Mouse (Mus musculus) lung, embryonic 16.5 days (tissue): ENCODE measurements around the gene Aplp1. TPM values are rescaled to one million over a fixed set of nuclear protein-coding genes. Genes with fewer than 3 reads are reported as not detected.

Experiments
- ATAC-seq: fragments of 200-750 bp; cut with Nextera tagmentation; 2 replicates; pipeline ENCODE4 v1.8.0; 2017; ENCODE audit warnings: low read depth, mild to moderate bottlenecking, moderate library complexity
- H3K27ac ChIP-seq: fragments of 300-500 bp; sonication (generic); 2 replicates; pipeline ENCODE4 v1.5.1; 2014; ENCODE audit warnings: mild to moderate bottlenecking, control low read depth, low read length
- H3K27me3 ChIP-seq: fragments of 300-500 bp; sonication (generic); 2 replicates; pipeline ENCODE4 v1.6.1; 2014; ENCODE audit warnings: low read depth, low read length, mixed read lengths; ENCODE audit not compliant: control insufficient read depth, insufficient read depth
- H3K36me3 ChIP-seq: fragments of 300-500 bp; sonication (generic); 2 replicates; pipeline ENCODE4 v1.6.1; 2014; ENCODE audit warnings: low read length; ENCODE audit not compliant: control insufficient read depth, insufficient read depth
- H3K4me1 ChIP-seq: fragments of 300-500 bp; sonication (generic); replicated peaks from 2 replicates; pipeline ENCODE4 v1.6.1; 2014; ENCODE audit warnings: low read length, mixed read lengths; ENCODE audit not compliant: control insufficient read depth, insufficient read depth
- H3K4me2 ChIP-seq: fragments of 300-500 bp; sonication (generic); 2 replicates; pipeline ENCODE4 v1.6.1; 2014; ENCODE audit warnings: low read depth, low read length, control low read depth
- H3K4me3 ChIP-seq: fragments of 300-500 bp; sonication (generic); 2 replicates; pipeline ENCODE4 v1.5.1; 2014; ENCODE audit warnings: mild to moderate bottlenecking, low read length, control low read depth
- H3K9ac ChIP-seq: fragments of 300-500 bp; sonication (generic); 2 replicates; pipeline ENCODE4 v1.6.1; 2014; ENCODE audit warnings: low read length, control low read depth
- H3K9me3 ChIP-seq: fragments of 300-500 bp; sonication (generic); 2 replicates; pipeline ENCODE4 v1.6.1; 2016; ENCODE audit warnings: low read length; ENCODE audit not compliant: control insufficient read depth
- WGBS: fragments of 180-500 bp; shearing (Covaris S2); extraction: QIAGEN DNeasy Blood & Tissue Kit; methylation state at CpG from one replicate; pipeline ENCODE4 v1.1.7; 2014; 5-methylcytosine and 5-hydroxymethylcytosine counted together
- polyA plus RNA-seq: library from polyadenylated mRNA; unstranded; fragments of >200 nt; fragmentation: Nextera tagmentation; extraction: Ambion mirVana; gene quantifications from 2 replicates; pipeline ENCODE4 v1.2.1, GENCODE M21; 2015

Gene Aplp1
- polyA plus RNA-seq, 1 experiment from 2014 or later: 22.3 TPM

DNA sequence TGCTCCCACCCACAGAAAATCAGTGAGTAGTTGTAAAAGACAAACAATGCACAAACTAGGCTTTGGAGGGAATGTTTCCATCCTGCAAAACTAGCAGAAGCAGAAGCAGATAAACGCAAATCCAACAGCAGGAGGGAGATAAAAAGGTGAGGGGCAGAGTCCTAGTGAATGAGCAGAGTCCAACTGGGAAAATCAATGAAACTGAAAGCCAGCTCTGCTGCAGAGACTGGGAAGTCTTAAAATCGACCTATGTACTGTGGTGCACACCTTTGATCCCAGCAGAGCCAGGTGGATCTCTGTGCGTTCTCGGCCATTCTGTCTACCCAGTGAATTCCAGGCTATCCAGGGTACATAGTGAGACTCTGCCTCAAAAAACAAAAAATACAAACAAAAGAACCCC lies 29.7 kb upstream of the Aplp1 start:
- WGBS: 58% methylated on average over 4 of the region's 4 CpGs
- Histone ChIP-seq H3K4me1 (no peaks in the 10 kb centered on the region), H3K4me2 (no peak overlapping the region), H3K4me3 (no peak overlapping the region), H3K9ac (no peak overlapping the region), H3K9me3 (no peaks in the 10 kb centered on the region), H3K27ac (no peak overlapping the region), H3K36me3 (no peaks in the 10 kb centered on the region), H3K27me3 (no peaks in the 10 kb centered on the region)
- ATAC-seq: no peak

DNA sequence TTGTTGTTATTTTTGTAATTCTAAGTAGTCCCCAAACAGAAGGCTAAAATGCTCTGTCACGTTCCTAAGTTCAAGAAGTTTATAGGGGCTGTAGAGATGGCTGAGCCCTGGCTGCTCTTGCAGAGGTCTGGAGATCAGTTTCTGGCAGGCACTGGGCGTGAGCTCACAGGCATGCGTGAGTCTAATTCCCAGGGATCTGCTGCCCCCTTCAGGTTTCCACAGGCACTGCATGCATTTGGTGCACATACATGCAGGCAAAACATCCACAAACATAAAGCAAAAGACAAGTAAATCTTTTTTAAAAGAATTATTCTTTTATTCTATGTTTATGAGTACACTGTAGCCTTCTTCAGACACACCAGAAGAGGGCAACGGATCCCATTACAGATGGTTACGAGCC lies 27.1 kb upstream of the Aplp1 start:
- no peak overlapping the region for H3K9ac ChIP-seq
- 42% methylated on average over 5 of the region's 5 CpGs for WGBS
- no peak overlapping the region for H3K4me3 ChIP-seq
- ATAC-seq: no peak
- H3K27ac ChIP-seq: no peak overlapping the region
- no peaks in the 10 kb centered on the region for H3K36me3 ChIP-seq
- H3K9me3 ChIP-seq: no peaks in the 10 kb centered on the region
- H3K4me1 ChIP-seq: no peaks in the 10 kb centered on the region
- no peak overlapping the region for H3K4me2 ChIP-seq
- peaks cover 7% of the 10 kb centered on the region for H3K27me3 ChIP-seq

DNA sequence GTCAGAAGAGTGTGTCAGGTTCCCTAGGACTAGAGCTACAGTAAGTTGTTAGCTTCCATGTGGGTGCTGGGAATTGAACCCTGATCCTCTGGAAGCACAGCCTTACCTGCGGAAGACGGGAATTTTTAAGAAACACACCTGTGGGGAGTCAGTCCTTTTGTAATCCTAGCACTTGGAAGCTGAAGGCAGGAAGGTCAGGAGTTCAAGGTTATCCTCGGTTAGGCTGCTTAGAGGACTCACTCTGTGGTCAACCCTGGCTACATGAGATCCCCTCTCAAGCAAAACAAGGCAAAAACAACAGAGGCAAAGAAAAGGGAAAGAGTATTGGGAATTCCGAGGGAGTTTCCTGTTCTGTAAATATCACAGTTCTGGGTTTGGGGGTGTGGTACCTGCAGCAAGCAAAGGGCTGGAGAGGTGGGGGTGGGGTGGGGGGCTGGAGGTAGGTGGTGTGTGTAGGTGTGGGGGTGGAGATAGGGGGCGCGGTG lies 19.5 kb upstream of the Aplp1 start:
- ATAC-seq: no peak
- Histone ChIP-seq H3K9ac (no peak overlapping the region), H3K27me3 (peaks cover 68% of the 10 kb centered on the region), H3K27ac (no peak overlapping the region), H3K36me3 (no peaks in the 10 kb centered on the region), H3K9me3 (no peaks in the 10 kb centered on the region), H3K4me1 (no peaks in the 10 kb centered on the region), H3K4me3 (no peak overlapping the region), H3K4me2 (no peak overlapping the region)
- WGBS: 9% methylated on average over 6 of the region's 6 CpGs

DNA sequence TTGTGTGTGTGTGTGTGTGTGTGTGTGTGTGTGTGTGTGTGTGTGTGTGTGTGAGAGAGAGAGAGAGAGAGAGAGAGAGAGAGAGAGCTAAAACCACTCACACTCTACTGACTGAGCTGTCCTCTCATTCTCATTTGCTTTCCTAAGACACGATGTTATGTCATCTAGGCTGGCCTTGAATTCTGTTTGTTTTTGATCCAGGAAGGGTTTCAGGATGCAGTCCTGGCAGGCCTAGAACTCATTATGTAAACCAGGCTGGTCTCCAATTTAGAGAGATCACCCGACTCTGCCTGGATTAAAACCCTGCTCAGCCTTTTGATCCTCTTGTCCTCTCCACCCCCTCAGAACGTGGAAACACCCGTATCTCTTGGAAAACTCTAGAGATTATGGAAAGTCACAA lies 18.7 kb upstream of the Aplp1 start:
- Histone ChIP-seq H3K9ac (no peak overlapping the region), H3K4me3 (no peak overlapping the region), H3K36me3 (no peaks in the 10 kb centered on the region), H3K27ac (no peak overlapping the region), H3K9me3 (no peaks in the 10 kb centered on the region), H3K27me3 (peaks cover 75% of the 10 kb centered on the region), H3K4me2 (no peak overlapping the region), H3K4me1 (no peaks in the 10 kb centered on the region)
- 21% methylated on average over 4 of the region's 4 CpGs for WGBS
- ATAC-seq: no peak

DNA sequence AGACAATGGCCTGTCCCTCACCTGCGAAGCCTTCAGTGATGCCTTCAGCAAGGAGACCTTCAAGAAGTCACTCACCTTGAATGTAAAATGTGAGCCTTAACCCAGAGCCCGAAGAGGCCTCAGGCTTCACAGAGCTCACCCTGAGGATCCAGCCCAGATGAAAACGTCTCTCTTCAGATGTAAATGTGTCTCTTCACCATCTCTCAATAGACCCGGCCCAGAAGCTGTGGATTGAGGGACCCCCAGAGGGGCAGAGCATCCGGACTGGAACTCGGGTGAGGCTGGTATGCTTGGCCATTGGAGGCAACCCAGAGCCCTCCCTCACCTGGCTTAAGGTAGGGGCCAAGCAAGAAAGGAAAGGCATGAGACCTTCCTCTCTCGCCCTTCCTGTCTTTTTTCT lies 18.2 kb upstream of the Aplp1 start:
- WGBS: 42% methylated on average over 7 of the region's 7 CpGs
- Histone ChIP-seq H3K27ac (no peak overlapping the region), H3K9ac (no peak overlapping the region), H3K4me1 (no peaks in the 10 kb centered on the region), H3K4me3 (no peak overlapping the region), H3K4me2 (no peak overlapping the region), H3K9me3 (no peaks in the 10 kb centered on the region), H3K36me3 (no peaks in the 10 kb centered on the region), H3K27me3 (peaks cover 78% of the 10 kb centered on the region)
- no peak for ATAC-seq

DNA sequence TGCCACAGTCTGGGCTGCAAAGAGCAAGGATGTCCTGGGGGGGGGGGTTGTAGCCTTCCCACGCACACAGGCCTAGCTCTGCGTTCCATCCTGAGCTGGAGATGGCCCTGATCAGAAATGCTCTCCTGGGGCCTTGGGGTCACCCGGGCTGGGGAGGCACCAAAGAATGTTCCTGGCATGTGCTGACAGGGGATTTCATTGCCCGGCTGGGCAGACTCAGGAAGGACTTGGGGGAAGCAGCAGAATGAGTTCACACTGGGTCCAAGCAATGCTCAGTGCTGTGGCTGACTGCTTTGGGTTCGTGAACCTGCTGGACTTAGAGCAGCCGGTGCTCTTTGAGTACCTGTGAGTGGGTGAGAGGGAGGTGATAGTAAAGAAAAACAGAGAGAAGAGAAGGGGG lies 14.1 kb upstream of the Aplp1 start:
- Histone ChIP-seq H3K36me3 (no peaks in the 10 kb centered on the region), H3K9ac (no peak overlapping the region), H3K4me3 (no peak overlapping the region), H3K9me3 (no peaks in the 10 kb centered on the region), H3K4me2 (no peak overlapping the region), H3K27ac (no peak overlapping the region), H3K27me3 (peaks cover 84% of the 10 kb centered on the region), H3K4me1 (no peaks in the 10 kb centered on the region)
- 33% methylated on average over 6 of the region's 6 CpGs for WGBS
- ATAC-seq: no peak

DNA sequence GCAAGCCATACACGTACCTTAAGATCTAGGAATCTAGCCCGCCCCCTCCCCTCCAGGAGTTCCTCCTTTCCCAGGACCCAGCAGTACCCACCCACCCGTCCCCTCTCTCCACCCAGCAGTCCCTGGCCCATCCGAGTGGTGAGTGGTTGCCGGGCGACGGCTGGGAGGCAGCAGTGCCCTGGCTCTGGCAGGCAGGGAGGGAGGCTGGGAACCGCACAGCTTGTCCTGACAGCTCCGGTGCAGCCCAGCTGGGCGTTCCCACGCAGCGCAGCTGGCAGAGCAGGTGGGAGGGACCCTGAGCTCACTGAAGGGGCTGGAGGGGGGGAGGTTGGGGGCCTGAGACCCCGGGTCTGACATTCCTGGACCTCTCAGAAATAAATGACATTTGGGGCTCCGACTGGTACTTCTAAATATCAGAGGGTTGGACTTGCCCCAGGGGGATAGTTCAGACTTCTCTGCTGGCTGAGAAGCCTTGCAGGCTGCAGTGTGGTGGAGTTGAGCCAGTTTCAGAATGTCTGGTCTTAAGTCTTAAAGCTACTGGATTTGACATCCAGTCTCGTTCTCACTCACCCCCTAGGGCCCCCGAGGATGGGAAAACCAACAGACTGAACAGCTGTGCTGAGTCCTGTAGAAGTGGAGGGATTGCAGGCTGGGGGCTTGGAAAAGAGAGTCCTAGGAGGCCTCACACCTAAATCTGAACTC lies 12.4 kb upstream of the Aplp1 start, which contains the start of the genes Kirrel2 and Nphs1:
Gene Kirrel2 (minus strand): TSS at position 62 of the 702 bp plus-strand sequence.
Gene Nphs1 (plus strand): TSS at position 687 of the 702 bp plus-strand sequence.
- no peak within 1 kb of the TSS for H3K4me2 ChIP-seq
- no peaks in the 10 kb centered on the region for H3K9me3 ChIP-seq
- H3K4me1 ChIP-seq: no peaks in the 10 kb centered on the region; the same call in 1 of the 2 replicates
- H3K36me3 ChIP-seq: no peaks in the 10 kb centered on the region
- no peak within 1 kb of the TSS for H3K4me3 ChIP-seq
- 0 out of 2 replicates have a peak, but pooled peaks have one; percentile 45 for ATAC-seq
- H3K27ac ChIP-seq: no peak within 1 kb of the TSS
- no peak within 1 kb of the TSS for H3K9ac ChIP-seq
- WGBS: 2% methylated on average over 14 of the region's 16 CpGs
- peaks cover 83% of the 10 kb centered on the region for H3K27me3 ChIP-seq

DNA sequence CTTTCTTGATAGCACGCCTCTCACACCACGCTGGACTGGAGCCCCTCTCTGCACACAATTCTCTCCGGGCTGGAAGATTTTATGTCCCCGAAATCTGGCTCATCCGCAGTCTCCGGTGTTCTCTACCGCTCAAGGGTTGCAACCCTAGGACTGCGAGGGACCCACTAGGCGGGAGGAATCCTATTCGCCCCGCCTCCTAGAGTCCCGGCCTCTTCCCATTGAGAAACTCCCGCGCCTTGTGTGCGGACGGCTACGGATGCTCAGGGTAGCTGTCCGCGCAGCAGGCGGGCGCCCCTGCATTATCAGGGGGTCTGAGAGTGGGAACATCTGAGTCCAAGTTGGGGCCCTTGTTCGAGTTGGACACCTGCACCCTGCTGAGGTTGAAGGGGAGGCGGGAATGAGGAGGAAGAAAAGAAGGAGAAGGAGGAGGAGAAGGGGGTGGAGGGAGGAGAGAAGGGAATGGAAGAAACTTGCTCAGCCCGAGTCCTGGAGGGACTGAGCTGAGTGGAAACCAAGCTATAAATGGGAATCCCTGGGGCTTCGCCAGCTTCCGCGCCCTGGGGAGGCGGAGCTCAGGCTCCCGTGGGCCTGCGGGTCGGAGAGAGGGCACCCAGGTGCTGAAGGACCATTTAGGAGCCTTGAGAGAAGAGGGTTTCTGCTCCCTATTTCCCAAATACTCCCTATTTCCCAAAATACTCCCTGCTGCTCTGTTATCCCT lies 11.7 kb upstream of the Aplp1 start:
- Histone ChIP-seq H3K9ac (no peak overlapping the region), H3K4me2 (no peak overlapping the region), H3K4me3 (no peak overlapping the region), H3K27ac (no peak overlapping the region), H3K36me3 (no peaks in the 10 kb centered on the region), H3K4me1 (no peaks in the 10 kb centered on the region; the same call in 1 of the 2 replicates), H3K27me3 (peaks cover 87% of the 10 kb centered on the region), H3K9me3 (no peaks in the 10 kb centered on the region)
- ATAC-seq: no peak
- under 1% methylated on average over 31 of the region's 31 CpGs for whole genome bisulfite sequencing

DNA sequence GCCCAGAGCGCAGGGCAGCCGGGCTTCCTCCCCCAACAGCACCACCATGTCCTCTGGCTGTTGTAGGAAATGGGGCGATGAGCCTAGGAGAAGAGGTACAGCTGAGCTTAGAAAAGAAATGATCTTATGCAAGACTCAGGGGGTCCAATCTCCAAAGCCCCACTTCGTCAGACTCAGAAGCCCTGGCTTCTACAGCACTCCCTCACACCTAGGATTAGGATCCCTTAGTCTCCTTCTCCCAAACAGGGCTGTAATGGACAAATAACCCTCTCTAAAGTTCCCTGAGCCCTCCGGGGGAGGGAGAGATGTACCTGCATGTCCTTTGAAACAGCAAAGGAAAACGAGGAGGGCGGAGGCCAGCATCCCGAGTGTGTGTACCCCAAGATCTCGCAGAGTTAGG lies 11.2 kb upstream of the Aplp1 start:
- no peak for ATAC-seq
- no peak overlapping the region for H3K4me3 ChIP-seq
- peaks cover 89% of the 10 kb centered on the region for H3K27me3 ChIP-seq
- WGBS: 2% methylated on average over 9 of the region's 9 CpGs
- no peak overlapping the region for H3K9ac ChIP-seq
- H3K4me2 ChIP-seq: no peak overlapping the region
- no peaks in the 10 kb centered on the region for H3K36me3 ChIP-seq
- no peak overlapping the region for H3K27ac ChIP-seq
- H3K9me3 ChIP-seq: no peaks in the 10 kb centered on the region
- H3K4me1 ChIP-seq: no peaks in the 10 kb centered on the region; the same call in 1 of the 2 replicates
